Mouse (Mus musculus): Measurements from ENCODE around the gene Zfp207. TPM values are rescaled to one million over a fixed set of nuclear protein-coding genes. Genes with fewer than 3 reads are reported as not detected.

Gene Zfp207
- total RNA-seq (2012; rRNA removed) (137 and 185 TPM in 2 replicates), total RNA-seq (2014; rRNA removed) (296 and 345 TPM in 2 replicates), polyA plus RNA-seq (2012; ENCODE audit: insufficient read length, low read depth) (196 and 231 TPM in 2 replicates)

DNA sequence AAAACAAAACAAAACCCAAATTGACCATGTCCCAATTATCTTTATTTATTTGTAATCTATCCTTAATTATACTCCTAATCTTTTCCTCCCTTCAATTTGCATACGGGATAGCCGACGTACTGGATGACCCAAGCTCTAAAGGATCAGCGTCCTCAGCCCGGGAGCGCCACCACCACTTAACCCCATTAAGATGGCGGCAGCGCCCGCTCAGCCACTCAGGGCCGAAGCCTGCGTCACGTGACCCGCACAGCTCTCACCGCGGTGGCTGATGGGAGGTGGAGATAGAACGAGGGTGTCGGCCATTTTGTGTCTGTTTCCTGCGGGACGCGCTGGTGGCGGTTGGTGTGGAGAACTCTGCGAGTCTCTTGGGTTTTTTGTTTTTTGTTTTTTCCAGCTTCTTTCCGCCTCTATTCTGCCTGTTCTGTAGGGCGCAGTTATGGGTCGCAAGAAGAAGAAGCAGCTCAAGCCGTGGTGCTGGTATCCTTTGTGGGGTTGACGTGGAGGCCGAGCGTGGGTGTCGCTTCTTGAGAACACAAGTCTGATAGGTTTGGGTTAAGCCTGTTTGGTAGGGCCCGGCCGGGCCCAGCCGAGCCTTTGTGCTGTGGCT lies at the start of gene Zfp207:
TSS of gene Zfp207 (plus strand) at position 261 of the 607 bp plus-strand sequence.
- H3K4me3 ChIP-seq (replicated peaks in 1 of 3; ENCODE audit: low read depth in 2 of 3, low read length in 2 of 3, poor library complexity in 1 of 3), result peak within 1 kb of the TSS; percentile 76 to 91 (median 88)
- H3K9me3 ChIP-seq (replicated peaks; ENCODE audit: low read length), result no peaks in the 10 kb centered on the region
- TF ChIP-seq SMC3 (IDR thresholded peaks at IDR 0.05; ENCODE audit: low read depth, low read length), result no peak
- no peak for TF ChIP-seq RAD21 (IDR thresholded peaks at IDR 0.05; ENCODE audit: low read depth, low read length)
- peak; percentile 91 for TF ChIP-seq MYC (IDR thresholded peaks at IDR 0.05; ENCODE audit: low read depth, low read length)
- TF ChIP-seq USF1 (IDR thresholded peaks at IDR 0.05; ENCODE audit: low read depth, low read length), result peak; percentile 100
- no peak; a peak in 1 of 4 replicates for TF ChIP-seq CTCF (conservative IDR thresholded peaks at IDR 0.05 in 1 of 2, IDR thresholded peaks at IDR 0.05 in 1 of 2; ENCODE audit: low read depth in 2 of 2, low read length in 2 of 2)
- TF ChIP-seq KAT2A (IDR thresholded peaks at IDR 0.05; ENCODE audit: insufficient replicate concordance, low read length), result peak; percentile 87; the same call in 1 of the 2 replicates
- no peak for TF ChIP-seq UBTF (IDR thresholded peaks at IDR 0.05; ENCODE audit: low read depth, low read length)
- peak; percentile 96 for TF ChIP-seq TCF12 (IDR thresholded peaks at IDR 0.05; ENCODE audit: low read depth, low read length)
- peak; percentile 90 for TF ChIP-seq BHLHE40 (IDR thresholded peaks at IDR 0.05; ENCODE audit: low read depth, low read length)
- peak; percentile 83; the same call in 1 of the 2 replicates for TF ChIP-seq MXI1 (IDR thresholded peaks at IDR 0.05; ENCODE audit: low read depth, low read length)
- TF ChIP-seq NRF1 (IDR thresholded peaks at IDR 0.05; ENCODE audit: low read depth, low read length), result peak; percentile 77
- peak; percentile 64 for TF ChIP-seq ELF1 (IDR thresholded peaks at IDR 0.05; ENCODE audit: low read depth, low read length)
- TF ChIP-seq NELFE (IDR thresholded peaks at IDR 0.05; ENCODE audit: low read depth, low read length), result peak; percentile 99
- peak; percentile 97 for TF ChIP-seq POLR2A (IDR thresholded peaks at IDR 0.05; ENCODE audit: low read depth, low read length)
- TF ChIP-seq ZNF384 (IDR thresholded peaks at IDR 0.05; ENCODE audit: low read depth, low read length), result no peak
- TF ChIP-seq EP300 (IDR thresholded peaks at IDR 0.05; ENCODE audit: low read length), result no peak
- TF ChIP-seq HCFC1 (IDR thresholded peaks at IDR 0.05; ENCODE audit: low read depth, low read length), result peak; percentile 87
- TF ChIP-seq JUN (IDR thresholded peaks at IDR 0.05; ENCODE audit: insufficient read depth, low read depth, low read length), result no peak
- no peak; the same call in 1 of the 2 replicates for TF ChIP-seq GABPA (IDR thresholded peaks at IDR 0.05; ENCODE audit: insufficient replicate concordance, low read depth, low read length)
- TF ChIP-seq CHD2 (IDR thresholded peaks at IDR 0.05; ENCODE audit: low read length), result 0 out of 2 replicates have a peak, but pooled peaks have one; percentile 38
- 0 out of 2 replicates have a peak, but pooled peaks have one; percentile 45 for TF ChIP-seq ETS1 (conservative IDR thresholded peaks at IDR 0.05; ENCODE audit: low read depth, low read length)
- peak; percentile 86 for TF ChIP-seq SIN3A (IDR thresholded peaks at IDR 0.05; ENCODE audit: low read length)
- TF ChIP-seq ZC3H11A (IDR thresholded peaks at IDR 0.05; ENCODE audit: low read depth, low read length), result no peak
- 0 out of 2 replicates have a peak, but pooled peaks have one; percentile 44 for TF ChIP-seq RCOR1 (conservative IDR thresholded peaks at IDR 0.05; ENCODE audit: low read depth, low read length)
- peak; percentile 37; the same call in 1 of the 2 replicates for TF ChIP-seq MEF2A (IDR thresholded peaks at IDR 0.05; ENCODE audit: borderline replicate concordance, low read depth, low read length)
- TF ChIP-seq MAX (IDR thresholded peaks at IDR 0.05; ENCODE audit: low read length), result peak; percentile 99
- peak; percentile 95 for TF ChIP-seq ZMIZ1 (IDR thresholded peaks at IDR 0.05; ENCODE audit: low read depth, low read length)
- TF ChIP-seq MAFK (IDR thresholded peaks at IDR 0.05; ENCODE audit: insufficient replicate concordance, low read length), result no peak
- no peak; the same call in 1 of the 2 replicates for TF ChIP-seq E2F4 (IDR thresholded peaks at IDR 0.05; ENCODE audit: insufficient replicate concordance, low read depth, low read length)
- peak; percentile 95 for TF ChIP-seq POLR2AphosphoS2 (IDR thresholded peaks at IDR 0.05; ENCODE audit: low read depth, low read length)
- peak; percentile 74 for TF ChIP-seq IRF4 (IDR thresholded peaks at IDR 0.05; ENCODE audit: low read depth, low read length)
- no peak; the same call in 1 of the 2 replicates for TF ChIP-seq MAZ (IDR thresholded peaks at IDR 0.05; ENCODE audit: low read depth, low read length)
- 0 out of 2 replicates have a peak, but pooled peaks have one; percentile 18 for TF ChIP-seq CHD1 (IDR thresholded peaks at IDR 0.05; ENCODE audit: low read depth, low read length)
- peak; percentile 99 for TF ChIP-seq USF2 (conservative IDR thresholded peaks at IDR 0.05; ENCODE audit: low read depth, low read length)
- no peak for TF ChIP-seq JUND (conservative IDR thresholded peaks at IDR 0.05; ENCODE audit: low read depth, low read length)
- no peak for TF ChIP-seq PAX5 (IDR thresholded peaks at IDR 0.05; ENCODE audit: low read length)
- TF ChIP-seq TBP (conservative IDR thresholded peaks at IDR 0.05; ENCODE audit: low read depth, low read length), result peak; percentile 93
- TF ChIP-seq ZKSCAN1 (IDR thresholded peaks at IDR 0.05; ENCODE audit: borderline replicate concordance, low read depth, low read length), result no peak
- no peaks in the 10 kb centered on the region for H3K27me3 ChIP-seq (replicated peaks)
- peak; percentile 99 for DNase-seq (ENCODE audit: extremely low read depth)
- peak within 1 kb of the TSS; percentile 100 for H3K9ac ChIP-seq (ENCODE audit: insufficient read depth, low read depth)
- in situ Hi-C loops (cut with MboI; ENCODE audit: low pct_ligation_motif_present, low pct_unique_long_range_greater_than_20kb, low sequenced_read_pairs) (no loop called here), dilution Hi-C loops (cut with MboI; ENCODE audit: extremely low pct_ligation_motif_present, extremely low pct_unique_long_range_greater_than_20kb, low sequenced_read_pairs) (no loop called here)
- peaks cover 51% of the 10 kb centered on the region for H3K79me2 ChIP-seq (replicated peaks; ENCODE audit: control insufficient read depth, extremely low read depth, insufficient read depth, poor library complexity, severe bottlenecking)
- H3K36me3 ChIP-seq (replicated peaks in 1 of 2; ENCODE audit: control insufficient read depth in 1 of 2, insufficient read depth in 1 of 2, low read length in 1 of 2), result peaks cover 12 to 33% of the 10 kb centered on the region in 2 experiments
- H3K4me2 ChIP-seq (ENCODE audit: insufficient read depth, low read depth, poor library complexity, severe bottlenecking), result peak within 1 kb of the TSS; percentile 88
- H3K4me1 ChIP-seq (ENCODE audit: control insufficient read depth in 1 of 2, insufficient read depth in 2 of 2), result peaks cover 3 to 30% of the 10 kb centered on the region in 2 experiments; a peak in 3 of 4 replicates
- H3K27ac ChIP-seq (ENCODE audit: insufficient read depth, low read depth), result peak within 1 kb of the TSS; percentile 50; the same call in 1 of the 2 replicates
